Mouse (Mus musculus) kidney, postnatal 0 days (tissue): ENCODE measurements around the gene Ptx4. TPM values are rescaled to one million over a fixed set of nuclear protein-coding genes. Genes with fewer than 3 reads are reported as not detected.
"Not testable (repeated sequence)": the region's sequence is repeated elsewhere in the genome, so short reads cannot be mapped to it uniquely, and the experiment has no call there.

ENCODE experiments used
- ATAC-seq: fragments of 200-750 bp; cut with Nextera tagmentation; replicated peaks from 2 replicates; pipeline ENCODE4 v1.8.0; 2017; ENCODE audit warnings: low read depth, moderate number of reproducible peaks, moderate TSS enrichment, moderate library complexity; ENCODE audit not compliant: low FRiP score
- DNase-seq: peaks from one replicate; pipeline ENCODE4 v3.0.0-alpha.2; 2016; ENCODE audit warnings: low spot score
- H3K27ac ChIP-seq: fragments of 300-500 bp; sonication (generic); 2 replicates; pipeline ENCODE4 v1.5.1; 2014; ENCODE audit warnings: mild to moderate bottlenecking
- H3K27me3 ChIP-seq: fragments of 300-500 bp; sonication (generic); 2 replicates; pipeline ENCODE4 v1.6.1; 2014; ENCODE audit warnings: low read length, mixed read lengths; ENCODE audit not compliant: insufficient read depth
- H3K36me3 ChIP-seq: fragments of 300-500 bp; sonication (generic); 2 replicates; pipeline ENCODE4 v1.6.1; 2014; ENCODE audit warnings: low read length, mixed read lengths; ENCODE audit not compliant: insufficient read depth
- H3K4me1 ChIP-seq: fragments of 300-500 bp; sonication (generic); replicated peaks from 2 replicates; pipeline ENCODE4 v1.6.1; 2014; ENCODE audit warnings: antibody characterized with exemption, low read length, mixed read lengths; ENCODE audit not compliant: insufficient read depth
- H3K4me2 ChIP-seq: fragments of 300-500 bp; sonication (generic); 2 replicates; pipeline ENCODE4 v1.6.1; 2014; ENCODE audit warnings: mild to moderate bottlenecking, low read length, moderate library complexity, mixed read lengths
- H3K4me3 ChIP-seq: fragments of 300-500 bp; sonication (generic); replicated peaks from 2 replicates; pipeline ENCODE4 v1.5.1; 2014; ENCODE audit warnings: low read depth, low read length
- H3K9ac ChIP-seq: fragments of 300-500 bp; sonication (generic); 2 replicates; pipeline ENCODE4 v1.6.1; 2014; ENCODE audit warnings: low read depth, low read length
- H3K9me3 ChIP-seq: fragments of 300-500 bp; sonication (generic); replicated peaks from 2 replicates; pipeline ENCODE4 v1.6.1; 2016; ENCODE audit warnings: low read length, inconsistent platforms, mixed read lengths
- CTCF ChIP-seq: IDR thresholded peaks from 2 replicates; pipeline ENCODE4 v1.5.1; 2016; ENCODE audit warnings: antibody characterized with exemption, low read depth, mild to moderate bottlenecking, moderate library complexity
- WGBS: fragments of 180-500 bp; shearing (Covaris S2); extraction: QIAGEN DNeasy Blood & Tissue Kit; methylation state at CpG from one replicate; pipeline ENCODE4 v1.1.7; 2014; 5-methylcytosine and 5-hydroxymethylcytosine counted together
- polyA plus RNA-seq: library from polyadenylated mRNA; unstranded; fragments of >200 nt; fragmentation: Nextera tagmentation; extraction: Ambion mirVana; gene quantifications from 2 replicates; pipeline ENCODE4 v1.2.1, GENCODE M21; 2015

Gene Ptx4
- polyA plus RNA-seq, 1 experiment from 2014 or later = not detected

DNA sequence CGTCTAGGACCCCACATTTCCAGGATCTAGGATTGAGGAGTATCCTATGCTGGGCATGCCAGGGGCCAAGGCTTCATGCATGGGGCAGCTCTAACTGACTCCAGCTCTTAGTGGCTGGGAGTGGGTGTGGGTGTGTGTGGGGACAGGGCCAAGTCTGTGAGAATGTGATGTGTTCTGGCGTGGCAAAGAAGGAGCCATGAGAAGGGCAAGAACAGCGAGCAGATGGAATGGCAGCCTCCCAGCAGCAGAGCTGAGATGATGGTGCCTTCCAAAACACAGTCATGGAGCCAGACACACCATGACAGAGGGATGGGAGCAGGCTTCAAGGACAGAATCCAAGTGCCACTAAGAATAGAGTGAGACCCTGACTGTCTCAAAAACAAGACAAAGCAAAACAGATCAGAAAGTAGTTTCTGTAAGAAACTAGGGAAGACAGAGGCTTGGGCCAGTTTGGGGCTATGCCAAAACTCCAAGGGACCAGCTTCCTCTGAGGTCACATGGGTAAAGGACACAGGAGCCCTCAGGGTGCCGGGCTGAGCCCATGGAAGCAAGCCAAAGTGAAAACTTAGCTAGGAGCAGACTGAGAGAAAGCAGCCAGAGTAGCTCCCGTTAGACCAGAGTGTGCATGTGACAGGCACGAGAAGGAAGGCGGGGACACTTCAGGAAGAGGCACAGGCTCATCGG is 8.7 kb upstream of the Ptx4 start:
- Histone ChIP-seq H3K27me3 (no peaks in the 10 kb centered on the region), H3K9ac (no peak overlapping the region), H3K4me3 (no peak overlapping the region), H3K9me3 (no peaks in the 10 kb centered on the region), H3K4me1 (0 out of 2 replicates have a peak, but pooled peaks cover 5% of the 10 kb centered on the region), H3K36me3 (peaks cover 9% of the 10 kb centered on the region; the same call in 1 of the 2 replicates), H3K27ac (no peak overlapping the region), H3K4me2 (no peak overlapping the region)
- TF ChIP-seq CTCF = no peak
- ATAC-seq (no peak), DNase-seq (no peak)
- 73% methylated on average over 8 of the region's 8 CpGs for WGBS

DNA sequence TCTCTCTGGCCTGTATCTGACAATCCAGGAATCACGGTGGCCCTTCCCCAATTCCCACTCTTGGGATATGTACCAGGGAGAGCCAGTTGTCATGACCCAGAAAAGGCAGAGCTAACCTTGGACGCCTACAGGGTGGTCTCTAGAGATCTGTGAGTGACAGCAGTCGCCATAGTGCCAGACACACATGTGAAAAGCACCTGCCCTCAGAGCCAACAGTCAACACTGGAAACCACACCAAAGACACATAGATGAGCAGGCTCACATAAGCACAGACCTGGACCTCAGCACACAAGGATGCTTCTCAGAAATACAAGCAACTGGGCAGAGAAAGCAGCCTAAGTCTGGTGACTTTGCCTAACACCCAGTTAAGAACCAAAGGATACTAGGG is 8.1 kb upstream of the Ptx4 start:
- Histone ChIP-seq H3K4me2 (no peak overlapping the region), H3K9ac (no peak overlapping the region), H3K27ac (no peak overlapping the region), H3K9me3 (no peaks in the 10 kb centered on the region), H3K27me3 (no peaks in the 10 kb centered on the region), H3K36me3 (peaks cover 9% of the 10 kb centered on the region; the same call in 1 of the 2 replicates), H3K4me3 (no peak overlapping the region), H3K4me1 (0 out of 2 replicates have a peak, but pooled peaks cover 5% of the 10 kb centered on the region)
- no peak for TF ChIP-seq CTCF
- DNase-seq (no peak), ATAC-seq (no peak)
- 85% methylated on average over 3 of the region's 3 CpGs for WGBS

DNA sequence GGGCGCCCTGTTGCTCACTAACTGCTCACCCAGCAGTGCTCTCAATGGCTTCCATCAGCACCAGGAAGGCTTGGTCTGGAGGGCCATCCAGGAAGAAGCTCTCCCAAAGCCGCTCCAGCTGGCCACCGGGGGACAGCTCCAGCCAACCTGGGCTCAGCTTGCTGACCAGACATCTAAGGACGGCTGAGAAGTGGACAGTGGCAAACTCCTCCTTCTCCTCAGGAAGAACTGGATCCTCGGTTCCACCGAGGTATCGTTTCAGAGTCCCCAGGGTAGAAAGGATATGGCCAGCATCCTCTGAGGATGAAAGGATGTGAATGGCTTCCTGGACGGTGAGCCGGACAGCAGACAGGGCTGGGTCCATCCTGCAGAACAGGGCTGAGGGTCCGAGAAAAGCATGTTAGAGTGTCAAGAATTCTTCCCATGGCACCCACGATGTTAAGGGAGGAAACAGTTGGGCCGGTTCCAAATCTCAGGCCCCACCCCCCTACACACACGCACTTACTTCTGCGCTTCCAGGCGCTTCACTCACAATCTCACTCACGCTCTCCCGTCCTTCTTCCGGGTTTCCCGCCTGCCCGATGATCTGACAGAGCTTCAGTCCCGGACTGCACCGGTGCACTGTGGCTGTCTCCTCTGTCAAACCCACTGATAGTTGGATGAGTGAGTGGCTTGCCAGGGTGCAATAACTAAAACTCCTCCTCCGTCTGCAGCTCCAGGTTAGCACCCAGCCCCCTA is 5.5 kb upstream of the Ptx4 start:
- H3K27me3 ChIP-seq = no peaks in the 10 kb centered on the region
- TF ChIP-seq CTCF = no peak
- ATAC-seq (peak; percentile 65), DNase-seq (peak; percentile 65)
- no peaks in the 10 kb centered on the region for H3K9me3 ChIP-seq
- H3K27ac ChIP-seq = peak overlapping the region; percentile 93
- peak overlapping the region; percentile 77 for H3K4me2 ChIP-seq
- H3K4me3 ChIP-seq = peak overlapping the region; percentile 38
- peak overlapping the region; percentile 67 for H3K9ac ChIP-seq
- WGBS = 5% methylated on average over 23 of the region's 23 CpGs
- H3K4me1 ChIP-seq = 0 out of 2 replicates have a peak, but pooled peaks cover 5% of the 10 kb centered on the region
- H3K36me3 ChIP-seq = peaks cover 3% of the 10 kb centered on the region; the same call in 1 of the 2 replicates

DNA sequence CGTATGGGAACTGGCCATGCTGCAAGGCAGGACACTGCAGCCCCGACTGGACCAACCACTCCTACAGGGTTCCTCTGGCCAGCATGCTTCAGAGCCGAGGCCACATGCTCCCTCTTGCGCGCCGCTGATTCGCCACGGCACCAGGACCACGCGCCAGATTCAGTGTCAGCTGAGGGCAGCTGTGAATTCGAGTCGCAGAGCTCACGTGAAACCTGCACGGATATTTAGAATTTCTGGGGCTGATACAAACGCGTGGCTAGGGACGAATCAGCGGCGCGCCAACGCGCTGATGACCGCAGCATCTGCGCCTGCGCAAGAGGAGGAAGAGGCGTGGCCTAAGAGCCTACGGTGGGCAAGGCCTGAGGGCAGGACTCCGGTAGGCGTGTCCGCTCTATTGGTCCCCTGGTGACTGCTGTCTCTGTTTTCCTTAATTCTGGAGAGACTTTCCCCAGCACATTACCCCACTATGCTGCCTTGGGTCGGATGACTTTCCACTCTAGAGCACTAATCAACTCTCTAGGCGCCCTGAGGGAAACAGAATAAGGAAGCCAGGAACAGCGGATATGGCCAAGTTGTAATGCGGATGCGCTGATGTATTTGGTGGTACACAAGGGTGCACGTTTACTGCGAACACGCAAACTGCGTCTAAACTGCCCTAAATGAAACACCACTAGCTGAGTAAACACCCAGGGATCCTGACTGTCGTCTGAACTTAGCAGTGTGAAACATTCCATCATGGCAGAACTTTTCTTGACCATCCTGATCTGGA is 4.7 kb upstream of the Ptx4 start, which contains the start of gene Telo2:
Telo2 (minus strand) TSS at position 304 of the 769 bp plus-strand sequence.
- 0 out of 2 replicates have a peak, but pooled peaks cover 5% of the 10 kb centered on the region for H3K4me1 ChIP-seq
- WGBS = 5% methylated on average over 40 of the region's 40 CpGs
- peak within 1 kb of the TSS; percentile 77 for H3K4me2 ChIP-seq
- TF ChIP-seq CTCF = no peak
- peak within 1 kb of the TSS; percentile 38 for H3K4me3 ChIP-seq
- H3K36me3 ChIP-seq = peaks cover 2% of the 10 kb centered on the region; the same call in 1 of the 2 replicates
- no peaks in the 10 kb centered on the region for H3K9me3 ChIP-seq
- H3K27me3 ChIP-seq = no peaks in the 10 kb centered on the region
- H3K27ac ChIP-seq = peak within 1 kb of the TSS; percentile 93
- peak; percentile 96 for DNase-seq
- ATAC-seq = peak; percentile 94
- peak within 1 kb of the TSS; percentile 67 for H3K9ac ChIP-seq

- TF ChIP-seq CTCF = peak; percentile 44; the same call in 1 of the 2 replicates
- WGBS = 42% methylated on average over 4 of the region's 4 CpGs
- no peak overlapping the region for H3K4me2 ChIP-seq
- H3K9me3 ChIP-seq = no peaks in the 10 kb centered on the region
- no peak overlapping the region for H3K9ac ChIP-seq
- no peaks in the 10 kb centered on the region for H3K36me3 ChIP-seq
- no peak for DNase-seq
- 0 out of 2 replicates have a peak, but pooled peaks cover 5% of the 10 kb centered on the region for H3K4me1 ChIP-seq
- no peak overlapping the region for H3K4me3 ChIP-seq
- no peaks in the 10 kb centered on the region for H3K27me3 ChIP-seq
- H3K27ac ChIP-seq = no peak overlapping the region
- ATAC-seq = no peak
Measured at GRCm38 (mm10) chr17:25117263-25117662, 3.3 kb upstream of the Ptx4 start.

DNA sequence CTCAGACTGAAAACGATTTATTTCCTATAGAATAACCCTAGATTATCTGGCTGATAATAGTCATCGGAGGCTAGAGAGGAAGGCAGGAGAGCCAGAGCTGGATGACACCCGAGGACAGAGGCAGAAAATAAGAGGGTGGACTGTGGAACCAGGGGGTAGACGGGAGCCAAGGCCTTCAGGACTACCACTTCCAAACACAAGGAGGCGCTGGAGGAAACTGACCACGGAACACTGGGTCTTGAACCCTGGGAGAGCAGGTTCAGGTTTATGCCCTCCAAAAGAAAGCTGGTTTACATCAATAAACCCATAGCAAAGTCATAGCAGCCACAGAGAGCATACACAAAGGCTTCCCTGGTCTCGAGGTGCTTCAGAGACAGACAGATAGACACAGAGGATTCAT is 3.4 kb downstream of the Ptx4 start:
- Histone ChIP-seq H3K27me3 (no peaks in the 10 kb centered on the region), H3K4me1 (no peaks in the 10 kb centered on the region), H3K9ac (no peak overlapping the region), H3K27ac (no peak overlapping the region), H3K9me3 (no peaks in the 10 kb centered on the region), H3K4me2 (no peak overlapping the region), H3K4me3 (no peak overlapping the region), H3K36me3 (no peaks in the 10 kb centered on the region)
- WGBS = 27% methylated on average over 7 of the region's 7 CpGs
- no peak for DNase-seq
- ATAC-seq = no peak
- TF ChIP-seq CTCF = peak; percentile 43

GRCm38 (mm10) chr17:25125442-25126060 is 5.0 kb downstream of the Ptx4 start:
- H3K36me3 ChIP-seq, H3K4me3 ChIP-seq, H3K9me3 ChIP-seq, ATAC-seq, H3K4me1 ChIP-seq, H3K27me3 ChIP-seq, H3K4me2 ChIP-seq, H3K27ac ChIP-seq, H3K9ac ChIP-seq, DNase-seq: not testable (repeated sequence)
- WGBS = 66% methylated on average over 3 of the region's 3 CpGs
